Mouse (Mus musculus) thymus, adult 2 months (tissue): ENCODE measurements around the gene Esyt3.

Experiments used
- CTCF ChIP-seq: fragments of 200-500 bp; IDR thresholded peaks from 2 replicates; pipeline ENCODE4 v1.5.1; 2012; ENCODE audit warnings: mild to moderate bottlenecking, control low read depth, low read length, moderate library complexity, borderline replicate concordance; ENCODE audit not compliant: control insufficient read depth, poor library complexity, insufficient read depth; ENCODE audit errors: extremely low read depth
- POLR2A ChIP-seq: fragments of 200-500 bp; IDR thresholded peaks from 2 replicates; pipeline ENCODE4 v1.6.1; 2012; ENCODE audit warnings: mild to moderate bottlenecking, low read length, control low read depth, moderate library complexity; ENCODE audit not compliant: control insufficient read depth, poor library complexity, insufficient read depth; ENCODE audit errors: extremely low read depth

DNA sequence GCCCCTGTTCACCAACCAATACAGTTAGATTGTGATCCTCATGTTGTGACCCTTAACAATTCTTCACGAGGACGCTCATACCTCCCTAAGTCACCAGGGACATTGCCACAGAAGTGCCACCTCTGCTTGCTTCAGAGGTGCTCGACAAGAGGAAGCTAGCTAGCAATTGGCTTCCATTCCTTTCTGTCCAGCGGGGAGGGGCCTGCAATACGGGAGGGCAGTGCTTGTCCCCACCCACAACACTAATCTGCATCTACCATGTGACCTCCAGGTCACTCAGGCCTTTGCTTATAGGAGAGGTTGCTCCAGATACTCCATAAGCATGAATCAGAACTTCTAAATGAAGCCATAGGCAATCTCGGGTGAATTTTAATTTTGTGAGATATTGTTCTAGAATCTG lies 5.0 kb downstream of the Esyt3 start:
- TF ChIP-seq CTCF (no peak), POLR2A (no peak)
